Mouse (Mus musculus): ENCODE results near the gene Arf4.
"Not testable (repeated sequence)": the region's sequence is repeated elsewhere in the genome, so short reads cannot be mapped to it uniquely, and the experiment has no call there.

Arf4 gene

DNA sequence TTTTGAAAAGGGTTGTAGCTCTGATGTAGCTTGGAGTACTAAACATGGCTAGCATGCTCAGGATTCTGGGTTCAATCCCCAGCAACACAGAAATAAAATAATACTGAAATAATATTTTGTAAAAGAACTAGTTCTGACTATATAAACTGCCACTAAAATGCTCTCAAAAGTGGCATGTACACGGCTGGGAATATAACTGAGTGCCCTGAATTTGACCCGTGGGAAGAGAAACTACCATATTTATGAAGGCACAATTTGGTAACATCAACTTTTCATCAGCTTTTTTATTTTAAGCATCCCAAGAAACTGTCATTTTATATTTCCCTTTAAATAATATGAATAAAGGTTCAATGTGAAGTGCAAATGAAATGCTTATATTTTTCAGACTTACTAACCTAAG lies 26.0 kb downstream of the Arf4 start:
- DNase-seq, result no peak

DNA sequence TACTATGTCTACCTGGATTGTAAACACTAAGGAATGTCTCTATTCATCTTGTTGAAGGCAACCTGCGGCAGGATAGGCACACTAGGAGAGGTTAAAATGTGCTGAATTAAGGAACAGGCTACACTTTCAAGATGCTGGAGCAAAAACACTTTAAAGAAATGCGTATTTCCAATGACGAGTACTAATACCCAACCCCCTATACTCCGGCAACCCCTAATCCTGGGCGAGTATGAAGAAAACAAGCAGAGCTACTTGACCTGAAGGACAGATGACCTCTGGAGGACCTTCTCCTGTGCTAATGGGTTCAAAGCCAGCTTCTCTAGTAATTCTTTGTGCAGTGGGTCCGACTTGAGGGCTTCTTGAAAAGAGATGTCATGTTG lies 30.1 kb downstream of the Arf4 start:
- DNase-seq, result no peak

DNA sequence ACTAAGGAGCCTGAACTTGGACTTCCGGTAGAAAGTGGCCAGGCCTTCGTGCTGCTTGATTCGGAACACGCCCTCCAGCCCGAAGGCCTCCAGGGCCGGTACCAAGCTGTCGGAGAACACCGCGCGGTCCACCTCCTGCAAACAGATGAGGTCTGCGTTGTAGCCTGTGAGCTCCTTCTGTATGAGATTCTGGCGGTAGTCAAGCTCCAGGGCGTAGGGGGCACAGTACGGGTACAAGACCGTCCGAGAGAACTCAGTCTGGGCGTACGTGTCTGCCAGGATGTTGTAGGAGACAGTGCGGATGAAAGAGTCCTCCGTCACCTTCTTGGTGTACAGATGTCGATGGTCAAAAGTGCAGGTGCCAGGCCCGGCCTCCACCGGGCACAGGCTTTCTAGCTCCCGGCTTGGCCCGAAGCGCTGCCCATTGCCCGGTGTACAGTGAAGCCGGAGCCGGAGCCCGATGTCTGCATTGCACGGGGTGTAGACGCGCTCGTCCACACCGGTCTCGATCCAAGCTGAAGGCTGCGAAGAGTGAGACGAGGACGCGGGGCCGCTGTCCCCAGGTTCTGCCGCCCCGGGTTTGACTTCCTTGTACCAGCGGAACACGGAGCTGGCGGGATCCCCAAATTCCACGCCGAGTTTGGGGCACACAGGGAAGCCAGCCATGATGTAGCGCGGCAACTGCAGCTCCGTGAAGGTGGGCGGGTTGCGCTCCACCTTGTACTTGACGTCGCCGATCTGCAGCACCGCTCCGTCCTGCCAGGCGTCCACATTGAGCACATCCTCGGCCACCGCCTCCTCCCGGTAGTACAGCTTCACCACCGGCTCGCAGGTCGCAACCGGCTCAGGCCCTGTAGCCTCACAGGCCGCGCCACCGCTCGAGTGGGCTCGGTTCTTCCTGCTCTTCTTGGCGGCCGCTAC lies 30.8 kb downstream of the Arf4 start:
- peak; percentile 26 to 62 for DNase-seq

DNA sequence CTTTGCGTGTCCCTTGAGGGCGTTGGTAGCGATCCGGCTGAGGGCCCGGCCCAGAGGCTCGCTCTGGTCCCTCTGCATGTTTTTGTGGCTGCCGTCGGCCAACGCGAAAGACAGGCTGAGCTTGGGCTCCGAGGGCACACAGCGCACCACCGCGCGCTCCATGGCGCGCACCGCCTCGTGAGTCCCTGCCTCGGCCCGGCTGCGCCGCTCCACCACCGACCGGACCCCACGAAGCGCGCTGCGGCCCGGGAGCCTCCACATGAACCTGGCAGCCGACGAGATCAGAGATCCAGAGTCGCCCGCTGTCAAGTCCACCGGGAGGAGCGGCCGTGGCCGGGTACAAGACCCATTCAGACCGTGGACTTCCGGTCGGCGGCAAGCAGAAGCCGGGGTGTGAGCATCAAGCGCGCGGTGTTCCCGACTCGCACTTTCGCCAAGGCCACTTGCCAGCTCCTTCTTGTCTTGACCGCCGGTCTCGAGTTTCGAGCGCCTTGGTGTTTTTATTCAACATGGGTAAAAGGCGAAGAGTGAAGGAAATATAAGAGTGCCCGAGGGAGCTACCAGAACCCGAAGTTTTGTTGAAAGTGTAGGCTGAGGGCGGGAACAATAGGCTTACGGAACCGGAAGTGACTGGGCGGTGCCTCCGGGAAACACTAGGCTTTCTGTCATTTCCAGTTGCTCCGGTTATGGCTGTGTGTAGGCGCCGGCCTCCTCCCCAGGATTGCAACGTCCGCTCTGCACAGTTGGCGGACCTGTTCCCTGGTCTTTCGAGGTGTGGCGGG lies 31.6 kb downstream of the Arf4 start, which contains the start of gene Pde12:
Gene Pde12, minus strand, starts transcription at position 592 of the 782 bp plus-strand sequence.
- DNase-seq, result peak; percentile 90 to 92

DNA sequence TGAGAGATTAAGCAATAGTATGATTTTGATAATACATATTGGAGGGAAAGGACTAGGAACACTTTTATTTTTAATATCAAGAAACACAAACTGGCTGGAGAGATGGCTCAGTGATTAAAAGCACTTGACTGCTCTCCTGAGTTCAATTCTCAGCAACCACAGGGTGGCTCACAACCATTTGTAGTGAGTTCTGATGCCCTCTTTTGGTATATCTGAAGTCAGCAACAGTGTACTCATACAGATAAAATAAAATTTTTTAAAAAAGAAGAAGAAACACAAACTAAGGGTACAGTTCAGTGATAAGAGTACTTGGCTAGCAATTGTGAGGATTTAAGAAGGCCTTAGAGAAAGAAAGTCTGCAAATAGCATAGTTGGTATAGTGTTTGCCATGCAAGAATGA lies 33.1 kb downstream of the Arf4 start:
- DNase-seq, result no peak

DNA sequence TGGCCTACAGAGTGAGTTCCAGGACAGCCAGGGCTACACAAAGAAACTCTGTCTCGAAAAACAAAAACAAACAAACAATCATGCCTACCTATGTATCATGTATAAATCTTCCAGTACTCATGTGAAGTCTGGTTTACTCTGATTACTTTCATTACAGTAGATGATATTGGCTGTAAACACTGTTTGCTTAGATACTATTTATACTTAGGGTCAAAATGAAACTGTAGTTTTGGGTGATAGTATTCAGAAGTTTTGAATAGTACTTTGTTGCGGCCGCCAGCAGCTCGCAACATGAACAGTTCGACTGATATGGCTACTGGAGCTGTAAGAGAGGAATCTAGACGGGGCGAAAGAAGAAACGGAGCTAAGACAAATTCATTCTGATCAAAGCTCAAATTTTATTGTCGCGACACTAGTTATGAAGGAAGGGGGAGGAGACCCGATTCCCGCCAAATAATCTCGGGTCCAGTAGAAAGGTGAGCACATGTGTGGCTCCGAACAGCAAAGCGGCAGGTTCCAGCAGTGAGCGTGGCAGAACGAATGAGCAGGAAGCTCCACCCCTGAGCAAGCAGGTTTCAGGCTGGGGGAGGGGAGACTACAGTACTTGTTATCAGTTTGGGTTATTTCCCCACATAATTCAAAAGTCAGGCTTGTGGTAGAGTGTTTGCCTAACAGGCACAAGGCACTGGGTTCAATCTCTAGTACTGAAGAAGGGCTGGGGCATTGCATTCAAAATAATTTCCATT lies 34.2 kb downstream of the Arf4 start:
- DNase-seq, result not testable (repeated sequence)

DNA sequence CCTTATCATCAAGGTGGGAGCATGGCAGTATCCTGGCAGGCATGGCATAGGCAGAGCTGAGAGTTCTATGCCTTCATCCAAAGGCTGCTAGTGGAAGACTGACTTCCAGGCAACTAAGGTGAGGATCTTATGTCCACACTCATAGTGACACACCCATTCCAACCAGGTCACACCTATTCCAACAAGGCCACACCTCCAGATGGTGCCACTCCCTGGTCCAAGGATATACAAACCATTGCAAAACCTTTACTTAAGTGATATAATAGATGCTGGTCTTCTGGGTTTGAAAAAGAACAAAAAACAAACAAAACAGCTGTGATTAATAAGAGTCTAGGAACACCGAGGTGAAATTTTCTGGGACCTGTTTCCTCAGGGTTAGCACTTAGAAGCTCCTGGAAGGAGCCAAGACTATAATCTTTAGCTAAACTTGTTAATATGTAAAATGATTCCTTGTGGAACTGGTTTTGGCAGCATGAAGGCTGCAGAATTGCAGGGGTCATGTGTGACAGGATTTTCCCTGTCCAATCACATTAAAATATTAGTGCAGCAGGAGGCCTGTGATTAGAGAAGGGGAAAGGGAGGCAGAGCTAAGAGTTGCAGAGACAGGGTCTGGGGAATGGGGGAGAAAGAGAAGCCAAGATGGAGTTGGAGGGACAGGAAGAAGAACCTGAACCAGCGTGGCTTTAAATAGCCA lies 36.7 kb downstream of the Arf4 start:
- DNase-seq, result not testable (repeated sequence)

DNA sequence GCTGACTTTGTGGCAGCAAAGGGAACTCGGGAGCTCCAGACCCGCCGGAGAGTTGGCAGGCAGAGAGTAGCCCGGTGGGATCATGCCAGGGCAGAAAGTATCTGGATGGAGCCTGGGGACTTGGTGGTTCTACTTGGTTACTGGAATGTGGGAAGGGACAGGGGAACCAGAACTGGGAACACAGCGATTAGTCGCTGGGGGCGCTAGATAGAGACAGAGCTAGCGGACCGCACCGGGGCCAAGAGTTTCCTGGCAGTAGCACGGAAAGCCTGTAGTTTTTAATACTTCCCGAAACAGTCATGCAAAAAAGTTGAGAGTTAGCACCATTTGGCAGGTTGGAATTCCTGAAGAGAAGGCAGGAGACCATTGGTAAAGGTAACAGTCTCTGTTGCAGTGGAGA lies 37.5 kb downstream of the Arf4 start:
- DNase-seq, result peak; percentile 48 to 61

DNA sequence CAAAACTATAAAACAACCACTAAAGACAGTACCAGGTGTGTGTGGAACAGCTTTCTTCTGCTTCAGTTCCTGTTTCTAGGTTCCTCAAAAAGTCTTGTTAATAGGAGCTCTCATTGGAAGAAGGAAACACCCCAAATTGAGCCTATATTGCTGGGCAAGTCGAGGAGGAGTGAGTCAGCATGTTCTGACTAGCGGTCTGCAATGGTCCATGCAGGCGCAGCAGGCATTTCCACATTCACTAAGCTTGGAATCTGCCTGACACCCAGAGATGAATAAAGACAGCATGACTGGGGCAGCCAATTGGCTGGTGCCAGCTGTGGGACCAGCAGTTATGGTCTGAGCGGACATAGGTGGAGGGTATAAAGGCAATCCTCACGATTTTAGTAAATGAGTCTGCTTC lies 37.9 kb downstream of the Arf4 start:
- no peak for DNase-seq

DNA sequence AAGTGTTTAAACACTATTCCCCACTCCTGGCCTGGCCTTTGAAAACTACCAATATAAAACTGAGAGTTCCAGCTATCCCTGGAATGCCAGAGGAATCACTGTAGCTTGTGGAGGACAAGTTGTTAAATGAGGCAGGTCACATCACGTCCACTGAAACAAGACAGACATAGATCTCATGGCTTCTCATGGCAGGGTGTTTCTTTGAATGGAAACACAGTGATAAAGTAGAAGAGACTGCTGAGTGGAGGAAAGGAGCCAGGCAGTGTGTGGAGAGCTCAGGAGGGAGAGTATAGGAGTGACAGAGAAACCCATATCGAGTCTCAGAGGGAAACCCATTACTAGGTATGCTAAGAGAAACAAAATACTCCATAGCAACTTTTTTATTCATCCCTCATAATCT lies 52.9 kb downstream of the Arf4 start:
- DNase-seq, result no peak

DNA sequence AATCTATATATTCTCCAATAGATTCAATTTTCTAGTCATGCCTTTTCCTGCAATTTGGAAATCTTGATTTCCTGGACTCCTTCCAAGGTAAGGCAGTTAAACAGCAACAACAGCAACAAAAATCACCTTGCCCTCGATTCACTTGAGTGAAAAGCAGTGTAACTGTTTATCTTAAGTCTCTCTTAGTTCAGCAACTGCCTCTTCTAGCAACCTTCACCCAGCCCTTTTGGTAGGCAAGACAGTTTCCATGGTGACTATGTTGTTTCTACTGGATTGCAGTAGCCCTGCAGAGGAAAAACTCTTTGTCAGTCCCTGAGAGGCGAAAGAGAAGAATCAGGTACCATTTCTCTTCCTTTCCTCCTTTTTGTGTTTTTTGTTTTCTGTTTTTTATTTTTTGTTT lies 53.5 kb downstream of the Arf4 start:
- no peak for DNase-seq

DNA sequence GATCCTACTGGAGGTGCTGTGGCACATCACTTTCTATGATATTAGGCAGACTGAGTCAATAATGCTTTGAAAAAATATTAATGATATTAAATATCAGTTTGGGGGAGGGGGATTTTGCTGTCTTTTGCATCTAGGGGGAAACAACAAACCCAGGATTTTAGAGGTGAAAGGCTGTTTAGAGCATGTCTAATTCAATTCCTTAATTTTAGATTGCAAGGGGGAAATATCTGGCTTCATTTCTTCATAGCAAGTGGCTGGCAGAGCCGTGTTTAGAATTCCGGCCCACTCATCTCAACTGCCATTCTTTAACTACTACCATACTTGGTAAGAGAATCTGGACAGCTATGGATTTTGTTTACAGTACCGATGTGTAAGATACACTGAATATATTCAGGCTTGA lies 55.1 kb downstream of the Arf4 start, which contains the start of gene Dnah12:
Gene Dnah12, plus strand, starts transcription at position 301 of the 400 bp plus-strand sequence.
- DNase-seq, result no peak

DNA sequence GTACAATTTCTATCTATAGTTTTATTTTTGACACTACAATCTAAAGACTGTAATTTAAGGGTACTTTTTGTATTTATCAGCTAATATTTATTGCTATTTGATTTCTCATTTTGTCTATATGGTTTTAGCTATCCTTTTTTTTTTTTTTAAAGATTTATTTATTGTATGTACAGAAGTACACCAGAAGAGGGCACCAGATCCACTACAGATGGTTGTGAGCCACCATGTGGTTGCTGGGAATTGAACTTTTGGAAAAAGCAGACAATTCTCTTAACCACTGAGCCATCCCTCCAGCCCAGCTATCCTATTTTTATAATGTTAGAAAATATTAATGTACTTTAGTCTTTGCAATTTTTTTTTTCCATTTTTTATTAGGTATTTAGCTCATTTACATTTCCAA lies 60.0 kb downstream of the Arf4 start:
- DNase-seq, result no peak

DNA sequence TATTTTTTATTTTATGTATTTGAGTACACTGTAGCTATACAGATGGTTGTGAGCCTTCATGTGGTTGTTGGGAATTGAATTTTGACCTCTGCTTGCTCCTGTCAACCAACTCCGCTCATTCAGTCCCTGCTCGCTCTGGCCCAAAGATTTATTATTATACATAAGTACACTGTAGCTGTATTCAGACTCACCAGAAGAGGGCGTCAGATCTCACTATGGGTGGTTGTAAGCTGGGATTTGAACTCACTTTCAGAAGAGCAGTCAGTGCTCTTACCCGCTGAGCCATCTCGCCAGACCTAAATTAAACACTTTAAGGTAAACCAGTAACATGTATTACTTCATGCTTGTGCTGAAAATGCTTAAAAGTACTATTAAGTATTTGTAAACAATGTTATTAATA lies 67.4 kb downstream of the Arf4 start:
- DNase-seq, result not testable (repeated sequence)
